Mouse (Mus musculus) mesoderm, embryonic 11.5 days (tissue): ENCODE results near the gene Samd4.

Experiments used
- DNase-seq: peaks from one replicate; pipeline ENCODE4 v3.0.0-alpha.2; 2012; ENCODE audit warnings: low read depth, low spot score

Gene Samd4

GRCm38 (mm10) chr14:46999321-47000025, 116.8 kb downstream of the Samd4 start:
- DNase-seq, result no peak

- no peak for DNase-seq
These were observed 117.6 kb downstream of the Samd4 start for GRCm38 (mm10) chr14:47000096-47000736.

- peak; percentile 30 for DNase-seq
These were observed 118.4 kb downstream of the Samd4 start for GRCm38 (mm10) chr14:47000786-47001761.

GRCm38 (mm10) chr14:47004161-47004560, 121.5 kb downstream of the Samd4 start:
- peak; percentile 67 for DNase-seq

GRCm38 (mm10) chr14:47011171-47012139, 128.8 kb downstream of the Samd4 start:
- no peak for DNase-seq

- no peak for DNase-seq
These were observed 133.0 kb downstream of the Samd4 start for GRCm38 (mm10) chr14:47015618-47016017.

GRCm38 (mm10) chr14:47017658-47018057, 135.0 kb downstream of the Samd4 start:
- DNase-seq, result no peak

GRCm38 (mm10) chr14:47020886-47021285, 138.2 kb downstream of the Samd4 start:
- no peak for DNase-seq

- DNase-seq, result no peak
These were observed 140.9 kb downstream of the Samd4 start for GRCm38 (mm10) chr14:47023529-47023928.

GRCm38 (mm10) chr14:47027431-47028118, 144.9 kb downstream of the Samd4 start:
- no peak for DNase-seq

- DNase-seq, result no peak
These were observed 148.9 kb downstream of the Samd4 start for GRCm38 (mm10) chr14:47031542-47031941.

- no peak for DNase-seq
These were observed 149.5 kb downstream of the Samd4 start for GRCm38 (mm10) chr14:47032140-47032539.

- DNase-seq, result no peak
These were observed 150.8 kb downstream of the Samd4 start for GRCm38 (mm10) chr14:47033423-47033822.

GRCm38 (mm10) chr14:47041699-47042098, 159.0 kb downstream of the Samd4 start:
- no peak for DNase-seq

GRCm38 (mm10) chr14:47049051-47049450, 166.4 kb downstream of the Samd4 start:
- DNase-seq, result no peak

GRCm38 (mm10) chr14:47051743-47052610, 169.3 kb downstream of the Samd4 start:
- no peak for DNase-seq

- DNase-seq, result no peak
These were observed 170.4 kb downstream of the Samd4 start for GRCm38 (mm10) chr14:47053101-47053500.

GRCm38 (mm10) chr14:47053824-47054223, 171.2 kb downstream of the Samd4 start:
- DNase-seq, result no peak

GRCm38 (mm10) chr14:47058969-47059368, 176.3 kb downstream of the Samd4 start:
- no peak for DNase-seq
